Mouse (Mus musculus) cerebellum, adult (tissue): ENCODE results near the gene Dnah10.

Source experiments
- ATAC-seq: cut with Nextera tagmentation; 2 replicates; pipeline ENCODE4 v1.9.2; 2017; ENCODE audit warnings: mild to moderate bottlenecking, moderate library complexity, mixed read lengths; ENCODE audit not compliant: insufficient number of reproducible peaks, low FRiP score, low TSS enrichment

Dnah10 gene

GRCm38 (mm10) chr5:124809708-124810366 is 85.0 kb downstream of the Dnah10 start:
- ATAC-seq = no peak

- no peak for ATAC-seq
Measured at GRCm38 (mm10) chr5:124812466-124812865, 87.6 kb downstream of the Dnah10 start.

GRCm38 (mm10) chr5:124814797-124815196 is 89.9 kb downstream of the Dnah10 start:
- peak; percentile 92 for ATAC-seq

- ATAC-seq = no peak
Measured at GRCm38 (mm10) chr5:124817050-124817449, 92.2 kb downstream of the Dnah10 start.

GRCm38 (mm10) chr5:124822128-124822894 is 97.4 kb downstream of the Dnah10 start:
- no peak for ATAC-seq

GRCm38 (mm10) chr5:124830331-124830730 is 105.4 kb downstream of the Dnah10 start:
- ATAC-seq = no peak

GRCm38 (mm10) chr5:124835218-124835617 is 110.3 kb downstream of the Dnah10 start:
- ATAC-seq = peak; percentile 75; the same call in 1 of the 2 replicates

- ATAC-seq = no peak
Measured at GRCm38 (mm10) chr5:124836075-124836474, 111.2 kb downstream of the Dnah10 start.

GRCm38 (mm10) chr5:124836621-124837020 is 111.7 kb downstream of the Dnah10 start:
- ATAC-seq = peak; percentile 54

- ATAC-seq = no peak
Measured at GRCm38 (mm10) chr5:124840202-124840601, 115.3 kb downstream of the Dnah10 start.

- no peak for ATAC-seq
Measured at GRCm38 (mm10) chr5:124840669-124841068, 115.8 kb downstream of the Dnah10 start.

- no peak for ATAC-seq
Measured at GRCm38 (mm10) chr5:124843386-124843785, 118.5 kb downstream of the Dnah10 start.

- no peak for ATAC-seq
Measured at GRCm38 (mm10) chr5:124844929-124845328, 120.0 kb downstream of the Dnah10 start.

GRCm38 (mm10) chr5:124847014-124847413 is 122.1 kb downstream of the Dnah10 start:
- no peak for ATAC-seq

GRCm38 (mm10) chr5:124848994-124849393 is 124.1 kb downstream of the Dnah10 start:
- ATAC-seq = no peak

- peak; percentile 64; the same call in 1 of the 2 replicates for ATAC-seq
Measured at GRCm38 (mm10) chr5:124851572-124851971, 126.7 kb downstream of the Dnah10 start.

GRCm38 (mm10) chr5:124852294-124852693 is 127.4 kb downstream of the Dnah10 start:
- no peak for ATAC-seq

GRCm38 (mm10) chr5:124853079-124853478 is 128.2 kb downstream of the Dnah10 start:
- ATAC-seq = peak; percentile 75; the same call in 1 of the 2 replicates

- ATAC-seq = no peak
Measured at GRCm38 (mm10) chr5:124854202-124854601, 129.3 kb downstream of the Dnah10 start.

- ATAC-seq = no peak
Measured at GRCm38 (mm10) chr5:124860013-124860412, 135.1 kb downstream of the Dnah10 start.

- ATAC-seq = peak; percentile 28; the same call in 1 of the 2 replicates
Measured at GRCm38 (mm10) chr5:124861463-124861862, 136.6 kb downstream of the Dnah10 start.
